Mouse (Mus musculus): ENCODE measurements around the gene Crcp. TPM values are rescaled to one million over a fixed set of nuclear protein-coding genes. Genes with fewer than 3 reads are reported as not detected.
"Not testable (repeated sequence)": the region's sequence is repeated elsewhere in the genome, so short reads cannot be mapped to it uniquely, and the experiment has no call there.

Crcp gene
- polyA plus RNA-seq, 1 experiment, result 56.5 TPM

DNA sequence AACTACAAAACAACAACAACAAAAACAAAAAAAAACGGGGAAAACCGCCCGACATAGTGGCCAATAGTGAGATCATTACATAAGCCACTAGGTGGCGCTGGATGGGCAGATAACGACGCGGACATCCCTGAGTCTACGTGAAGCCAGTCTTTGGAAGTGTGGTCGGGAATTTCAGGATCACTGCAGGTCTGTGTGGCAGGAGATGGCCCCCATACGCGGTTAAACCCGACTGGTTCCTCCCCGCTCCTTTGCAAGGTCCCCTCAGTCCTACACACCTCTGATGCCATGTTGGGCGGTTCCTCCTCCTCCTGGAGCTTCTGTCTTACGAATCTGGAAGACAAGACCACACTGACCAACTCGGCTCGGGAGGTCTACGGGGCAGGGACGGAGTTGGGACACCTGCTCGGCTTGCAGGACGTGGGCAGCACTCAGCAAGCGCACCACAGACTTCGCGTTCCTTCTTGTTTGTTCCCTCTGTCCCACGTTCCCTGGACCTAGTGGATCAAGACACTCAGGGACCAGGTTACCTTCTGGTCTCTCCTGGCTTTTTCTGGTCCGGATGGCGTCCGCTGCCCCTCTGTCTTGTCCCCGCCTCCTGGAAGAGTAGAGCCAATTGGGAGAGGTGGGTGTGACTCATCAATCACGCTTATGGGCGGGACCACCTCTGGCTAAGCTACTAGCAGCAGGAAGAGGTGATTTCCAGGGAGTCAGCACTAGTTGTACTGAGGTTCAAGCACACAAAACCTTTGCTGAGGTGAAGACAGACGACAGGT is 5.1 kb upstream of the Crcp start:
- Histone ChIP-seq H3K36me3 (ENCODE audit: control insufficient read depth, insufficient read depth, low read length) (no peaks in the 10 kb centered on the region), H3K4me1 (ENCODE audit: control insufficient read depth, insufficient read depth, low read length) (peaks cover 12% of the 10 kb centered on the region), H3K27ac (ENCODE audit: control insufficient read depth, insufficient read depth, low read depth, low read length) (peak overlapping the region; percentile 12; the same call in 1 of the 2 replicates), H3K27me3 (ENCODE audit: control insufficient read depth, insufficient read depth, low read length) (no peaks in the 10 kb centered on the region), H3K4me3 (ENCODE audit: control insufficient read depth, low read depth, low read length) (peak overlapping the region; percentile 73)
- TF ChIP-seq CTCF (IDR thresholded peaks at IDR 0.05; ENCODE audit: control insufficient read depth, insufficient read depth, insufficient replicate concordance, low read depth, low read length) (peak; percentile 83; the same call in 1 of the 2 replicates), POLR2A (IDR thresholded peaks at IDR 0.05; ENCODE audit: control insufficient read depth, low read depth, low read length) (no peak)

DNA sequence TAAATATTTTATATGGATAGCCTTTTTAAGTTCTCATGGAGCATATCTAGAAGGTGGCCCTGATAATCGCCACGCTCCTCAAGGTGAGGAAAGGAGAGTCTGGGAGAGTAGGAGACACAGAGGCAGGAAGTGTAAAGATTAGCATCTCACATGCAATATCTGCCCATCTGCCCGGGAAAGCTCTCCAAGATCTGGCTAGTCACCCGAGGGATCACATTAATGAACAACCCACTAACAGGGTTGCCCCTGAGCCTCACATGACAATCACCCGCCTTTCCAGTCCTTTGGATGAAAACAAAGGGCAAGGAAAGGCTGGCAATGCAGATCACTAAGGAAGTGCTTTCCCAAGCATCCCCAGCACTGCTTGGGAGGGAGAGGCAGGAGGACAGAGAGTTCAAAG is 2.0 kb upstream of the Crcp start:
- Histone ChIP-seq H3K36me3 (ENCODE audit: control insufficient read depth, insufficient read depth, low read length) (no peaks in the 10 kb centered on the region; the same call in 1 of the 2 replicates), H3K27ac (ENCODE audit: control insufficient read depth, insufficient read depth, low read depth, low read length) (no peak overlapping the region), H3K4me3 (ENCODE audit: control insufficient read depth, low read depth, low read length) (no peak overlapping the region), H3K4me1 (ENCODE audit: control insufficient read depth, insufficient read depth, low read length) (peaks cover 12% of the 10 kb centered on the region), H3K27me3 (ENCODE audit: control insufficient read depth, insufficient read depth, low read length) (no peaks in the 10 kb centered on the region)
- no peak for TF ChIP-seq POLR2A (IDR thresholded peaks at IDR 0.05; ENCODE audit: control insufficient read depth, low read depth, low read length)

DNA sequence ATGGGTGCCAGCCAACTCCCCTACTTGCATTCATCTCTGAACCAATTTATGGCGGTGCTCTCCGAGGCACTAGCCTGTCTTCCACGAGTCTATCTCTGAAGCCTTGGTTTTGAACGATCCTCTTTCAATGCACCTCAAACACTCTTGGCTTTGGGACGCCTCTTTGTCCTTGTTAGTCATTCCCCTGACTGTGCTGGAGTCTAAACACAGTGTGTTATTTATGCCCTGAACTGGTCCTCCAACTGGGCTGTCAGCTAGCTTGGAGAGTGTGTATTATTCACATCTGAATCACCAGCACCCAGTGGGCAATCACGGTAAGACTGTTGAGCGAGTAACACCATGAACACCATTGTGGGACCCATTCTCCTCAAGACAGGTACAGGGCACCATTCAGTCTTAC is 1.4 kb upstream of the Crcp start:
- H3K4me3 ChIP-seq (ENCODE audit: control insufficient read depth, low read depth, low read length), result no peak overlapping the region
- no peaks in the 10 kb centered on the region; the same call in 1 of the 2 replicates for H3K36me3 ChIP-seq (ENCODE audit: control insufficient read depth, insufficient read depth, low read length)
- no peak overlapping the region for H3K27ac ChIP-seq (ENCODE audit: control insufficient read depth, insufficient read depth, low read depth, low read length)
- TF ChIP-seq CTCF (IDR thresholded peaks at IDR 0.05; ENCODE audit: control insufficient read depth, insufficient read depth, insufficient replicate concordance, low read depth, low read length) (no peak), POLR2A (IDR thresholded peaks at IDR 0.05; ENCODE audit: control insufficient read depth, low read depth, low read length) (no peak)
- H3K4me1 ChIP-seq (ENCODE audit: control insufficient read depth, insufficient read depth, low read length), result peaks cover 12% of the 10 kb centered on the region
- H3K27me3 ChIP-seq (ENCODE audit: control insufficient read depth, insufficient read depth, low read length), result no peaks in the 10 kb centered on the region

DNA sequence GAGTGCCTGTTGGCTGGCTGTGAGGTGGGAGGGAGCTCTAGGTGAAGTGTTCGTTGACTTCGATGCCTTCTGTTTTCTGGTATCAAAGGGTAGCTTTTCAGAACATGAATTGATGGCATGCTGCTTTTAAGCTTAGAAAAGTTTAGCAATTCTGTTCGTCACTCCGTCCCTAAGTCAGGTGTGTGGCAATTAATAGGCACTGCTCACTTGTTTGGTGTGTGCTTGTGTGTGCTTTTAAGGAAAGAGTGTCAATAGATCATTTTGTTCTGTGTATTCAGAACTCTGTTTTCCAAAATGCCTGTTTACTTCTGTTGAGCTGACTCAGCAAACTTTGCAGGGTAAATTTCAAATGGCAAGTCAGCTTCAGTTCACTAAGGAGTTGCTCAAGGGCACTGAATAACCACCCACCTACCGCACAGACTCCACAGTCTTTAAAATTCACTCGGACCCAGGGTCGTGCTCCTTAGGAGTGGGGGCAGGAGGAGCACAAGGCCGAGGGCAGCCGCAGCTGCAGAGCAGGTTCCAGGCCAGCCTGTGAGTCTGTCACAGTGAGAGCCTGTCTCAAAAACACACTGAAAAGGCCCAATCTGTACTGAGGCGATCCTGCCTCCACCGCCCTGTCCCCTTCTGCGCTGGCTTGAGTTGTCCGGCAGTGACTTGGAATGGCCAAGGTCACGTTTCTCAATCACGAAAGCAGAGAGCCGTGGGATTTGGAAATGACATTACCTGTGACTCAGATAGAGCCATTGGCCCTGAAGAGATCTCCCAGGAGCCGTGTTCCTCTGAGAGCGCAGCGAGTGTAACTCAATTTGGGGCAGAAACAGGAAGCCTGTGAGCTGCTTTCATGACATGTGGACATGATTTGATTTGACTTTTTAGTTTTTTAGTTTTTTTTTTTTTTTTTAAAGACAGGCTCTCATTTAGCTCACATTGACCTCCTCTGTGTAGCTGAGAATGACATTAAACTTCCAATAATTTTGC is 2.6 kb downstream of the Crcp start:
- Histone ChIP-seq H3K27me3 (ENCODE audit: control insufficient read depth, insufficient read depth, low read length) (no peaks in the 10 kb centered on the region), H3K4me3 (ENCODE audit: control insufficient read depth, low read depth, low read length) (no peak overlapping the region), H3K4me1 (ENCODE audit: control insufficient read depth, insufficient read depth, low read length) (peaks cover 3% of the 10 kb centered on the region; the same call in 1 of the 2 replicates), H3K27ac (ENCODE audit: control insufficient read depth, insufficient read depth, low read depth, low read length) (no peak overlapping the region), H3K36me3 (ENCODE audit: control insufficient read depth, insufficient read depth, low read length) (no peaks in the 10 kb centered on the region; the same call in 1 of the 2 replicates)
- TF ChIP-seq CTCF (IDR thresholded peaks at IDR 0.05; ENCODE audit: control insufficient read depth, insufficient read depth, insufficient replicate concordance, low read depth, low read length) (no peak), POLR2A (IDR thresholded peaks at IDR 0.05; ENCODE audit: control insufficient read depth, low read depth, low read length) (no peak)

DNA sequence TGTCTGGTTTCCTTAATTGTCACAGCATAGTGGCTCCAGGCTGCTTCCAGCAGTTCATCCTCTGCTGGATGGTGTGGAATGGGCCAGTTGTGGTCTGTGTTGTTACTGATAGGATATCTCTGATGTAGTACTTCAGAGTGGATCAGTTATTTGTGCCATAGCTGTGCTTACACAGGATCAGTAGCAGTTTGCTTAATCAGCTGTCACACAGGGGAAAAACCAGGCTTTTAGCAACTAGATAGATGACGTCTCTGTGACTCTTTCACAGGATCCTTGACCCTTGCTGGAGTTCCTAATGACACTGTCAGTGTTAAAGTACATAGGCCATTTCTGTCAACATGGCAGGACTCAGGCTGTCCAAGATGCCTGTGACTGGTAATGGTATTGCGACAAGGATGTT is 4.8 kb downstream of the Crcp start:
- TF ChIP-seq POLR2A (IDR thresholded peaks at IDR 0.05; ENCODE audit: control insufficient read depth, low read depth, low read length) (no peak), CTCF (IDR thresholded peaks at IDR 0.05; ENCODE audit: control insufficient read depth, insufficient read depth, insufficient replicate concordance, low read depth, low read length) (no peak)
- no peaks in the 10 kb centered on the region for H3K27me3 ChIP-seq (ENCODE audit: control insufficient read depth, insufficient read depth, low read length)
- peaks cover 3% of the 10 kb centered on the region; the same call in 1 of the 2 replicates for H3K4me1 ChIP-seq (ENCODE audit: control insufficient read depth, insufficient read depth, low read length)
- H3K4me3 ChIP-seq (ENCODE audit: control insufficient read depth, low read depth, low read length), result no peak overlapping the region
- H3K36me3 ChIP-seq (ENCODE audit: control insufficient read depth, insufficient read depth, low read length), result peaks cover 2% of the 10 kb centered on the region
- no peak overlapping the region for H3K27ac ChIP-seq (ENCODE audit: control insufficient read depth, insufficient read depth, low read depth, low read length)

DNA sequence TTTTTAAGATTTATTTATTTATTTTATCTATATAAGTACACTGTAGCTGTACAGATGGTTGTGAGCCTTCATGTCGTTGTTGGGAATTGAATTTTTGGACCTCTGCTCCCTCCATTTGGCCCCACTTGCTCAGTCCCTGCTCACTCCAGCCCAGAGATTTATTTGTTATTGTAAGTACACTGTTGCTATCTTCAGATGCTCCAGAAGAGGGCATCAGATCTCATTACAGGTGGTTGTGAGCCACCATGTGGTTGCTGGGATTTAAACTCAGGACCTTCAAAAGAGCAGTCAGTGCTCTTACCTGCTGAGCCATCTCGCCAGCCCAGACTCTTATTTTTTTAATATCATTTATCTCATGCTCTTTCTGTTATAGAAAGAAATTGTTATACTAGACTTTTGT is 7.2 kb downstream of the Crcp start:
- H3K4me3 ChIP-seq (ENCODE audit: control insufficient read depth, low read depth, low read length); H3K36me3 ChIP-seq (ENCODE audit: control insufficient read depth, insufficient read depth, low read length); H3K27ac ChIP-seq (ENCODE audit: control insufficient read depth, insufficient read depth, low read depth, low read length); H3K27me3 ChIP-seq (ENCODE audit: control insufficient read depth, insufficient read depth, low read length); H3K4me1 ChIP-seq (ENCODE audit: control insufficient read depth, insufficient read depth, low read length): not testable (repeated sequence)

DNA sequence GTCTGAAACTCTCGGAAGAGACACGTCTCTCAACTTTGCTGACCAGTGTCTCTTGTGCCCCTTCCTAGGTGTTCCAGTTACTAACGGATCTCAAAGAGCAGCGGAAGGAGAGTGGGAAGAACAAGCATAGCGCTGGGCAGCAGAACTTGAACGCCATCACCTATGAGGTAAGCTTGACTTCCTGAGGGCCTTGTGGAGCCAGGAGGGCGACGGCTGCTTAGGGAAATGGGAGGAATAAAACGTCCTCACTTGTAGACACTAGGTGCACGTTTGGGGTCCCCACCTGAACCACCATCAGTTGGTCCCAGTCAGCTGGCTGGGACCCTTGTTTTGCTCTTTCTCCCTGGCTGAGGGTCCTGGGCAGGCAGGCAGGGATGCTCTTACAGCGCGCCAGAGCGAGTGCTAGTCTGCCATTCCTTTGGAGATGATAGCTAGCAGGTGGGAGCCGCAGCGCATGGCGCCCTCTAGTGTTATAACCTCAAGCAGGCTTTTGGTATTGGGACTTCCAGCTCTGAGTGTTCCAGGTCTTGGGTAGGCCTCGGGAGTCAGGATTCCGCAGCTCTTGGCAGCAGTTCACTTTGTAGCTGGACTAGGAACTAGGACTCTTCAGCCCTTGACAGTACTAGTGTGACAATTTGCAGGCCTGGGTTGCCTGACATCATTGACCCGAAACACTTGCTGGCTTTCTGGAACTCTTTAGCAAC is 8.8 kb downstream of the Crcp start:
- TF ChIP-seq POLR2A (IDR thresholded peaks at IDR 0.05; ENCODE audit: control insufficient read depth, low read depth, low read length), result no peak
- peak; percentile 69; the same call in 1 of the 2 replicates for TF ChIP-seq CTCF (IDR thresholded peaks at IDR 0.05; ENCODE audit: control insufficient read depth, insufficient read depth, insufficient replicate concordance, low read depth, low read length)
- Histone ChIP-seq H3K4me1 (ENCODE audit: control insufficient read depth, insufficient read depth, low read length) (no peaks in the 10 kb centered on the region), H3K4me3 (ENCODE audit: control insufficient read depth, low read depth, low read length) (no peak overlapping the region), H3K27me3 (ENCODE audit: control insufficient read depth, insufficient read depth, low read length) (no peaks in the 10 kb centered on the region), H3K36me3 (ENCODE audit: control insufficient read depth, insufficient read depth, low read length) (peaks cover 15% of the 10 kb centered on the region), H3K27ac (ENCODE audit: control insufficient read depth, insufficient read depth, low read depth, low read length) (no peak overlapping the region)
